Mouse (Mus musculus) limb, embryonic 13.5 days (tissue): ENCODE data around the gene Arhgef10l. TPM values are rescaled to one million over a fixed set of nuclear protein-coding genes. Genes with fewer than 3 reads are reported as not detected.

Experiments used
- ATAC-seq: fragments of 200-750 bp; cut with Nextera tagmentation; 2 replicates; pipeline ENCODE4 v1.8.0; 2017; ENCODE audit warnings: low read depth, moderate number of reproducible peaks, moderate TSS enrichment; ENCODE audit not compliant: low FRiP score
- H3K27ac ChIP-seq: fragments of 300-500 bp; sonication (generic); 2 replicates; pipeline ENCODE4 v1.5.1; 2015; ENCODE audit warnings: inconsistent platforms, mild to moderate bottlenecking, moderate library complexity
- H3K27me3 ChIP-seq: fragments of 300-500 bp; sonication (generic); 2 replicates; pipeline ENCODE4 v1.6.1; 2015; ENCODE audit warnings: mild to moderate bottlenecking, inconsistent platforms
- H3K36me3 ChIP-seq: fragments of 300-500 bp; sonication (generic); 2 replicates; pipeline ENCODE4 v1.6.1; 2015; ENCODE audit warnings: inconsistent platforms, mild to moderate bottlenecking, moderate library complexity
- H3K4me1 ChIP-seq: fragments of 300-500 bp; sonication (generic); 2 replicates; pipeline ENCODE4 v1.6.1; 2015; ENCODE audit warnings: inconsistent platforms
- H3K4me2 ChIP-seq: fragments of 300-500 bp; sonication (generic); replicated peaks from 2 replicates; pipeline ENCODE4 v1.6.1; 2015; ENCODE audit warnings: inconsistent platforms, mild to moderate bottlenecking, moderate library complexity
- H3K4me3 ChIP-seq: fragments of 300-500 bp; sonication (generic); 2 replicates; pipeline ENCODE4 v1.5.1; 2015; ENCODE audit warnings: moderate library complexity, mild to moderate bottlenecking, inconsistent platforms
- H3K9ac ChIP-seq: fragments of 300-500 bp; sonication (generic); 2 replicates; pipeline ENCODE4 v1.6.1; 2015; ENCODE audit warnings: mild to moderate bottlenecking, inconsistent platforms
- H3K9me3 ChIP-seq: fragments of 300-500 bp; sonication (generic); 2 replicates; pipeline ENCODE4 v1.6.1; 2016; ENCODE audit warnings: inconsistent platforms
- WGBS: fragments of 180-500 bp; shearing (Covaris S2); methylation state at CpG from one replicate; pipeline ENCODE4 v1.1.7; 2015; 5-methylcytosine and 5-hydroxymethylcytosine counted together
- microRNA-seq: library from miRNA; unstranded; fragments of <30 nt; microRNA quantifications from one replicate; pipeline ENCODE4, GENCODE M21; 2016
- polyA plus RNA-seq: library from polyadenylated mRNA; unstranded; fragments of >200 nt; fragmentation: Nextera tagmentation; extraction: Ambion mirVana; gene quantifications from 2 replicates; pipeline ENCODE4 v1.2.1, GENCODE M21; 2015

Arhgef10l gene
- polyA plus RNA-seq, 1 experiment from 2014 or later, result 14.9 TPM

- H3K27ac ChIP-seq, result no peak overlapping the region
- ATAC-seq, result no peak
- H3K4me3 ChIP-seq, result no peak overlapping the region
- 65% methylated on average over 13 of the region's 13 CpGs for WGBS
- H3K4me2 ChIP-seq, result no peak overlapping the region
- peaks cover 9% of the 10 kb centered on the region for H3K4me1 ChIP-seq
- H3K9ac ChIP-seq, result no peak overlapping the region
- H3K27me3 ChIP-seq, result peaks cover 10% of the 10 kb centered on the region; the same call in 1 of the 2 replicates
- no peaks in the 10 kb centered on the region for H3K36me3 ChIP-seq
- H3K9me3 ChIP-seq, result no peaks in the 10 kb centered on the region
These were observed 195.9 kb downstream of the Arhgef10l start for GRCm38 (mm10) chr4:140469760-140470452.

- Histone ChIP-seq H3K4me1 (peaks cover 9% of the 10 kb centered on the region), H3K27me3 (peaks cover 10% of the 10 kb centered on the region; the same call in 1 of the 2 replicates), H3K4me3 (no peak overlapping the region), H3K4me2 (no peak overlapping the region), H3K9ac (no peak overlapping the region), H3K9me3 (no peaks in the 10 kb centered on the region), H3K27ac (no peak overlapping the region), H3K36me3 (no peaks in the 10 kb centered on the region)
- ATAC-seq, result no peak
- 25% methylated on average over 17 of the region's 17 CpGs for WGBS
These were observed 198.5 kb downstream of the Arhgef10l start for GRCm38 (mm10) chr4:140467254-140467791.

Small RNAs within 50 kb of the gene (microRNA-seq; reads per million reads assigned to microRNA genes)
- gene Gm23045, result not detected

Other genes with a start within 250 kb of the Arhgef10l start
- 32.8 and 41.5 TPM in 2 replicates for gene Rcc2, start 34.5 kb upstream of the Arhgef10l start, polyA plus RNA-seq
- 0.10 TPM in 1 of 2 replicates, not detected in the other for gene Padi6, start 76.6 kb upstream of the Arhgef10l start, polyA plus RNA-seq
- gene Padi4, start 108.2 kb upstream of the Arhgef10l start, polyA plus RNA-seq, result 0.06 TPM in 1 of 2 replicates, not detected in the other
- 0.26 and 0.28 TPM in 2 replicates for gene Padi3, start 144.6 kb upstream of the Arhgef10l start, polyA plus RNA-seq
- 0.20 and 0.25 TPM in 2 replicates for gene Padi1, start 179.8 kb upstream of the Arhgef10l start, polyA plus RNA-seq
- gene Padi2, start 240.3 kb upstream of the Arhgef10l start, polyA plus RNA-seq, result 1.2 and 1.3 TPM in 2 replicates